Mouse (Mus musculus) thymus, adult 2 months (tissue): ENCODE data around the gene Arl8a.

Experiments used
- CTCF ChIP-seq: fragments of 200-500 bp; IDR thresholded peaks from 2 replicates; pipeline ENCODE4 v1.5.1; 2012; ENCODE audit warnings: mild to moderate bottlenecking, control low read depth, low read length, moderate library complexity, borderline replicate concordance; ENCODE audit not compliant: control insufficient read depth, poor library complexity, insufficient read depth; ENCODE audit errors: extremely low read depth
- POLR2A ChIP-seq: fragments of 200-500 bp; IDR thresholded peaks from 2 replicates; pipeline ENCODE4 v1.6.1; 2012; ENCODE audit warnings: mild to moderate bottlenecking, low read length, control low read depth, moderate library complexity; ENCODE audit not compliant: control insufficient read depth, poor library complexity, insufficient read depth; ENCODE audit errors: extremely low read depth

- no peak for TF ChIP-seq CTCF
- no peak for TF ChIP-seq POLR2A
These were observed 28.6 kb downstream of the Arl8a start for GRCm38 (mm10) chr1:135175176-135175575.
